Mouse (Mus musculus): ENCODE data around the gene Map3k4.
A peak's percentile ranks its signal among the peaks of the same experiment; 100 is the strongest.

Gene Map3k4

GRCm38 (mm10) chr17:12185855-12186254, 132.7 kb downstream of the Map3k4 start:
- no peak for DNase-seq (ENCODE audit: low read depth, low spot score)

GRCm38 (mm10) chr17:12184283-12184682, 134.3 kb downstream of the Map3k4 start:
- DNase-seq (ENCODE audit: low read depth, low spot score): no peak

GRCm38 (mm10) chr17:12182702-12183485, 135.7 kb downstream of the Map3k4 start:
- DNase-seq (ENCODE audit: low read depth, low spot score): peak; percentile 71

GRCm38 (mm10) chr17:12179766-12180165, 138.8 kb downstream of the Map3k4 start:
- no peak for DNase-seq (ENCODE audit: low read depth, low spot score)

GRCm38 (mm10) chr17:12179339-12179738, 139.3 kb downstream of the Map3k4 start:
- DNase-seq (ENCODE audit: low read depth, low spot score): no peak
